Mouse (Mus musculus) forebrain, embryonic 10.5 days (tissue): ENCODE results near the gene Kcna2. TPM values are rescaled to one million over a fixed set of nuclear protein-coding genes. Genes with fewer than 3 reads are reported as not detected.

Source experiments
- DNase-seq: peaks from one replicate; pipeline ENCODE4 v3.0.0-alpha.2; 2017; ENCODE audit warnings: low spot score; ENCODE audit errors: extremely low spot score
- H3K27ac ChIP-seq: fragments of 300-500 bp; sonication (generic); 2 replicates; pipeline ENCODE4 v1.5.1; 2016; ENCODE audit warnings: mild to moderate bottlenecking
- H3K27me3 ChIP-seq: fragments of 300-500 bp; sonication (generic); 2 replicates; pipeline ENCODE4 v1.6.1; 2016; ENCODE audit warnings: mild to moderate bottlenecking; ENCODE audit not compliant: poor library complexity, severe bottlenecking
- H3K36me3 ChIP-seq: fragments of 300-500 bp; sonication (generic); replicated peaks from 2 replicates; pipeline ENCODE4 v1.6.1; 2016; ENCODE audit warnings: mild to moderate bottlenecking, moderate library complexity
- H3K4me1 ChIP-seq: fragments of 300-500 bp; sonication (generic); 2 replicates; pipeline ENCODE4 v1.6.1; 2016
- H3K4me3 ChIP-seq: fragments of 300-500 bp; sonication (generic); 2 replicates; pipeline ENCODE4 v1.5.1; 2016; ENCODE audit warnings: mild to moderate bottlenecking, moderate library complexity
- H3K9me3 ChIP-seq: fragments of 300-500 bp; sonication (generic); 2 replicates; pipeline ENCODE4 v1.6.1; 2016; ENCODE audit warnings: mild to moderate bottlenecking, moderate library complexity
- WGBS: fragments of 180-500 bp; shearing (Covaris S2); methylation state at CpG from one replicate; pipeline ENCODE4 v1.1.7; 2016; 5-methylcytosine and 5-hydroxymethylcytosine counted together
- polyA plus RNA-seq: library from polyadenylated mRNA; unstranded; fragments of >200 nt; fragmentation: Nextera tagmentation; extraction: Ambion mirVana; gene quantifications from 2 replicates; pipeline ENCODE4 v1.2.1, GENCODE M21; 2016

The Kcna2 gene
- polyA plus RNA-seq, 1 experiment from 2014 or later: not detected

- Histone ChIP-seq H3K9me3 (no peaks in the 10 kb centered on the region), H3K4me3 (no peak overlapping the region), H3K27ac (no peak overlapping the region), H3K4me1 (peaks cover 23% of the 10 kb centered on the region), H3K27me3 (no peaks in the 10 kb centered on the region), H3K36me3 (no peaks in the 10 kb centered on the region)
- 57% methylated on average over 4 of the region's 4 CpGs for WGBS
- DNase-seq: no peak
These were observed 11.6 kb downstream of the Kcna2 start for GRCm38 (mm10) chr3:107112498-107112897.

GRCm38 (mm10) chr3:107112932-107113659 is 12.2 kb downstream of the Kcna2 start:
- no peaks in the 10 kb centered on the region for H3K27me3 ChIP-seq
- no peak overlapping the region for H3K4me3 ChIP-seq
- H3K4me1 ChIP-seq: peaks cover 23% of the 10 kb centered on the region
- DNase-seq: no peak
- H3K27ac ChIP-seq: no peak overlapping the region
- H3K36me3 ChIP-seq: no peaks in the 10 kb centered on the region
- WGBS: 80% methylated on average over 10 of the region's 10 CpGs
- H3K9me3 ChIP-seq: no peaks in the 10 kb centered on the region

- Histone ChIP-seq H3K27ac (no peak overlapping the region), H3K4me1 (peaks cover 23% of the 10 kb centered on the region), H3K36me3 (no peaks in the 10 kb centered on the region), H3K9me3 (no peaks in the 10 kb centered on the region), H3K27me3 (no peaks in the 10 kb centered on the region), H3K4me3 (no peak overlapping the region)
- no peak for DNase-seq
- WGBS: 58% methylated on average over 14 of the region's 14 CpGs
These were observed 13.1 kb downstream of the Kcna2 start for GRCm38 (mm10) chr3:107113771-107114737.

GRCm38 (mm10) chr3:107114941-107115340 is 14.0 kb downstream of the Kcna2 start:
- no peaks in the 10 kb centered on the region for H3K27me3 ChIP-seq
- no peaks in the 10 kb centered on the region for H3K36me3 ChIP-seq
- WGBS: 82% methylated on average over 2 of the region's 2 CpGs
- no peak overlapping the region for H3K27ac ChIP-seq
- no peak for DNase-seq
- peaks cover 23% of the 10 kb centered on the region for H3K4me1 ChIP-seq
- no peaks in the 10 kb centered on the region for H3K9me3 ChIP-seq
- H3K4me3 ChIP-seq: no peak overlapping the region

- H3K27ac ChIP-seq: no peak overlapping the region
- H3K27me3 ChIP-seq: no peaks in the 10 kb centered on the region
- WGBS: 79% methylated on average over 2 of the region's 2 CpGs
- no peak for DNase-seq
- no peak overlapping the region for H3K4me3 ChIP-seq
- no peaks in the 10 kb centered on the region for H3K9me3 ChIP-seq
- peaks cover 23% of the 10 kb centered on the region for H3K4me1 ChIP-seq
- no peaks in the 10 kb centered on the region for H3K36me3 ChIP-seq
These were observed 14.8 kb downstream of the Kcna2 start for GRCm38 (mm10) chr3:107115746-107116145.

- Histone ChIP-seq H3K27ac (no peak overlapping the region), H3K27me3 (no peaks in the 10 kb centered on the region), H3K9me3 (no peaks in the 10 kb centered on the region), H3K36me3 (no peaks in the 10 kb centered on the region), H3K4me3 (no peak overlapping the region), H3K4me1 (no peaks in the 10 kb centered on the region)
- no peak for DNase-seq
- 89% methylated on average over 2 of the region's 2 CpGs for WGBS
These were observed 19.1 kb downstream of the Kcna2 start for GRCm38 (mm10) chr3:107119864-107120564.

GRCm38 (mm10) chr3:107122306-107122705 is 21.4 kb downstream of the Kcna2 start:
- H3K36me3 ChIP-seq: no peaks in the 10 kb centered on the region
- no peaks in the 10 kb centered on the region for H3K9me3 ChIP-seq
- no peak overlapping the region for H3K27ac ChIP-seq
- no peak overlapping the region for H3K4me3 ChIP-seq
- H3K4me1 ChIP-seq: no peaks in the 10 kb centered on the region
- no peak for DNase-seq
- no peaks in the 10 kb centered on the region for H3K27me3 ChIP-seq

GRCm38 (mm10) chr3:107127667-107128066 is 26.7 kb downstream of the Kcna2 start:
- WGBS: 90% methylated on average over 1 of the region's 1 CpGs
- DNase-seq: no peak

GRCm38 (mm10) chr3:107128421-107128820 is 27.5 kb downstream of the Kcna2 start:
- no peak for DNase-seq
- H3K4me1 ChIP-seq: no peaks in the 10 kb centered on the region
- no peaks in the 10 kb centered on the region for H3K27me3 ChIP-seq
- no peak overlapping the region for H3K27ac ChIP-seq
- WGBS: 80% methylated on average over 3 of the region's 3 CpGs
- H3K4me3 ChIP-seq: no peak overlapping the region
- H3K9me3 ChIP-seq: no peaks in the 10 kb centered on the region
- H3K36me3 ChIP-seq: no peaks in the 10 kb centered on the region

More at GRCm38 (mm10) chr3:107127667-107128066, 26.7 kb downstream of the Kcna2 start:
- Histone ChIP-seq H3K4me1 (no peaks in the 10 kb centered on the region), H3K9me3 (no peaks in the 10 kb centered on the region), H3K27ac (no peak overlapping the region), H3K4me3 (no peak overlapping the region), H3K27me3 (no peaks in the 10 kb centered on the region), H3K36me3 (no peaks in the 10 kb centered on the region)

- DNase-seq: no peak
- Histone ChIP-seq H3K27me3 (no peaks in the 10 kb centered on the region), H3K36me3 (no peaks in the 10 kb centered on the region), H3K4me1 (no peaks in the 10 kb centered on the region), H3K4me3 (no peak overlapping the region), H3K27ac (no peak overlapping the region), H3K9me3 (no peaks in the 10 kb centered on the region)
- 76% methylated on average over 2 of the region's 2 CpGs for WGBS
These were observed 28.3 kb downstream of the Kcna2 start for GRCm38 (mm10) chr3:107129251-107129650.

- no peaks in the 10 kb centered on the region for H3K9me3 ChIP-seq
- 83% methylated on average over 4 of the region's 4 CpGs for WGBS
- no peak for DNase-seq
- H3K36me3 ChIP-seq: no peaks in the 10 kb centered on the region
- no peaks in the 10 kb centered on the region for H3K4me1 ChIP-seq
- no peak overlapping the region for H3K4me3 ChIP-seq
- no peaks in the 10 kb centered on the region for H3K27me3 ChIP-seq
- no peak overlapping the region for H3K27ac ChIP-seq
These were observed 29.8 kb downstream of the Kcna2 start for GRCm38 (mm10) chr3:107130661-107131326.

GRCm38 (mm10) chr3:107131846-107132245 is 30.9 kb downstream of the Kcna2 start:
- Histone ChIP-seq H3K27me3 (no peaks in the 10 kb centered on the region), H3K4me1 (no peaks in the 10 kb centered on the region), H3K4me3 (no peak overlapping the region), H3K36me3 (no peaks in the 10 kb centered on the region), H3K27ac (no peak overlapping the region), H3K9me3 (no peaks in the 10 kb centered on the region)
- DNase-seq: no peak
- 87% methylated on average over 6 of the region's 6 CpGs for WGBS
